Mouse (Mus musculus) heart, embryonic 13.5 days (tissue): ENCODE measurements around the gene Megf8. TPM values are rescaled to one million over a fixed set of nuclear protein-coding genes. Genes with fewer than 3 reads are reported as not detected.

ENCODE experiments used
- ATAC-seq: fragments of 200-750 bp; cut with Nextera tagmentation; 2 replicates; pipeline ENCODE4 v1.8.0; 2017; ENCODE audit warnings: moderate TSS enrichment; ENCODE audit not compliant: insufficient number of reproducible peaks, low FRiP score, low TSS enrichment; ENCODE audit errors: extremely low read depth
- H3K27ac ChIP-seq: fragments of 300-500 bp; sonication (generic); replicated peaks from 2 replicates; pipeline ENCODE4 v1.5.1; 2015; ENCODE audit warnings: moderate library complexity, mild to moderate bottlenecking, inconsistent platforms
- H3K27me3 ChIP-seq: fragments of 300-500 bp; sonication (generic); replicated peaks from 2 replicates; pipeline ENCODE4 v1.6.1; 2015; ENCODE audit warnings: mild to moderate bottlenecking, inconsistent platforms
- H3K36me3 ChIP-seq: fragments of 300-500 bp; sonication (generic); 2 replicates; pipeline ENCODE4 v1.6.1; 2015; ENCODE audit warnings: mild to moderate bottlenecking, inconsistent platforms
- H3K4me1 ChIP-seq: fragments of 300-500 bp; sonication (generic); 2 replicates; pipeline ENCODE4 v1.6.1; 2015; ENCODE audit warnings: inconsistent platforms
- H3K4me2 ChIP-seq: fragments of 300-500 bp; sonication (generic); 2 replicates; pipeline ENCODE4 v1.6.1; 2015; ENCODE audit warnings: inconsistent platforms, mild to moderate bottlenecking, moderate library complexity
- H3K4me3 ChIP-seq: fragments of 300-500 bp; sonication (generic); 2 replicates; pipeline ENCODE4 v1.5.1; 2015; ENCODE audit warnings: moderate library complexity, mild to moderate bottlenecking, inconsistent platforms
- H3K9ac ChIP-seq: fragments of 300-500 bp; sonication (generic); 2 replicates; pipeline ENCODE4 v1.6.1; 2015; ENCODE audit warnings: inconsistent platforms, mild to moderate bottlenecking, moderate library complexity
- H3K9me3 ChIP-seq: fragments of 300-500 bp; sonication (generic); 2 replicates; pipeline ENCODE4 v1.6.1; 2016; ENCODE audit warnings: inconsistent platforms
- WGBS: fragments of 180-500 bp; shearing (Covaris S2); methylation state at CpG from one replicate; pipeline ENCODE4 v1.1.7; 2015; ENCODE audit warnings: mixed read lengths; 5-methylcytosine and 5-hydroxymethylcytosine counted together
- polyA plus RNA-seq: library from polyadenylated mRNA; unstranded; fragments of >200 nt; fragmentation: Nextera tagmentation; extraction: Ambion mirVana; gene quantifications from 2 replicates; pipeline ENCODE4 v1.2.1, GENCODE M21; 2015

Gene Megf8
- polyA plus RNA-seq: 7.0 and 7.5 TPM in 2 replicates

- no peaks in the 10 kb centered on the region for H3K9me3 ChIP-seq
- peaks cover 3% of the 10 kb centered on the region; the same call in 1 of the 2 replicates for H3K36me3 ChIP-seq
- peak within 1 kb of the TSS; percentile 71 for H3K4me3 ChIP-seq
- H3K4me2 ChIP-seq: peak within 1 kb of the TSS; percentile 97
- peaks cover 45% of the 10 kb centered on the region for H3K27me3 ChIP-seq
- WGBS: 1% methylated on average over 51 of the region's 52 CpGs
- H3K4me1 ChIP-seq: peaks cover 34% of the 10 kb centered on the region
- H3K27ac ChIP-seq: peak within 1 kb of the TSS; percentile 82
- H3K9ac ChIP-seq: peak within 1 kb of the TSS; percentile 84
- ATAC-seq: peak; percentile 95
These were observed at the start of gene Megf8 for GRCm38 (mm10) chr7:25316532-25317445. Megf8 (plus strand) TSS chr7:25317164.

- Histone ChIP-seq H3K27me3 (no peaks in the 10 kb centered on the region), H3K27ac (peak within 1 kb of the TSS; percentile 93), H3K4me1 (peaks cover 42% of the 10 kb centered on the region), H3K4me3 (peak within 1 kb of the TSS; percentile 85), H3K9me3 (no peaks in the 10 kb centered on the region), H3K9ac (peak within 1 kb of the TSS; percentile 97), H3K4me2 (peak within 1 kb of the TSS; percentile 88), H3K36me3 (peaks cover 20% of the 10 kb centered on the region)
- peak; percentile 81 for ATAC-seq
- under 1% methylated on average over 29 of the region's 29 CpGs for WGBS
These were observed 49.6 kb upstream of the Megf8 start, which contains the start of gene Cic for GRCm38 (mm10) chr7:25267301-25267750. Cic (plus strand) TSS chr7:25267704.

GRCm38 (mm10) chr7:25267751-25268463 lies 49.1 kb upstream of the Megf8 start:
- ATAC-seq: peak; percentile 91
- H3K27me3 ChIP-seq: no peaks in the 10 kb centered on the region
- H3K4me3 ChIP-seq: peak overlapping the region; percentile 85
- peaks cover 25% of the 10 kb centered on the region for H3K36me3 ChIP-seq
- peak overlapping the region; percentile 97 for H3K9ac ChIP-seq
- H3K27ac ChIP-seq: peak overlapping the region; percentile 93
- H3K4me2 ChIP-seq: peak overlapping the region; percentile 88
- no peaks in the 10 kb centered on the region for H3K9me3 ChIP-seq
- H3K4me1 ChIP-seq: peaks cover 47% of the 10 kb centered on the region
- WGBS: under 1% methylated on average over 33 of the region's 33 CpGs

DNA sequence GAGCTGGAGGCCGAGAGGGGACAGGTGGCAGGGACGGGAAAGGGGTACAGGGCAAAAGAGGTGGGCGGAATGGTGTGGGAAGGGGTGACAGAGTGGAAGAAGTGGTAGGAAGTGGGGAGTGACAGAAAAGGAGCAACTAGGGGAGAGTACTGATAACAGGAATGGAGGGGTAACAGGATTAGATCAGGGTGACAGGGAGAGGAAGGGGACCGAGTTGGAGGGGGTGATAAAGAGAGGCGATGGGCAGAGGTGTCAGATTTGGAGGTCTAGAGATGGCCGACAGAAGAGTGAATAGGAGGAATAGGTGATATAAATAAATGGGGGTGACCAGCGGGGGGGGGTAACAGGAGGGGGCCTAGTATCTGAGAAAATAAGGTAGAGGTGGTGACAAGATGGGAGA lies 48.4 kb upstream of the Megf8 start:
- H3K36me3 ChIP-seq: peaks cover 32% of the 10 kb centered on the region
- H3K4me3 ChIP-seq: peak overlapping the region; percentile 85
- ATAC-seq: no peak
- no peaks in the 10 kb centered on the region for H3K9me3 ChIP-seq
- WGBS: 5% methylated on average over 7 of the region's 7 CpGs
- H3K27ac ChIP-seq: peak overlapping the region; percentile 88
- H3K27me3 ChIP-seq: no peaks in the 10 kb centered on the region
- peak overlapping the region; percentile 97 for H3K9ac ChIP-seq
- peak overlapping the region; percentile 88 for H3K4me2 ChIP-seq
- H3K4me1 ChIP-seq: peaks cover 54% of the 10 kb centered on the region

GRCm38 (mm10) chr7:25269029-25269428 lies 47.9 kb upstream of the Megf8 start:
- peak overlapping the region; percentile 85 for H3K4me3 ChIP-seq
- H3K4me1 ChIP-seq: peaks cover 58% of the 10 kb centered on the region
- no peaks in the 10 kb centered on the region for H3K27me3 ChIP-seq
- H3K27ac ChIP-seq: peak overlapping the region; percentile 88
- WGBS: 28% methylated on average over 4 of the region's 4 CpGs
- no peaks in the 10 kb centered on the region for H3K9me3 ChIP-seq
- peak overlapping the region; percentile 97 for H3K9ac ChIP-seq
- peak overlapping the region; percentile 88 for H3K4me2 ChIP-seq
- peaks cover 36% of the 10 kb centered on the region for H3K36me3 ChIP-seq
- ATAC-seq: no peak

DNA sequence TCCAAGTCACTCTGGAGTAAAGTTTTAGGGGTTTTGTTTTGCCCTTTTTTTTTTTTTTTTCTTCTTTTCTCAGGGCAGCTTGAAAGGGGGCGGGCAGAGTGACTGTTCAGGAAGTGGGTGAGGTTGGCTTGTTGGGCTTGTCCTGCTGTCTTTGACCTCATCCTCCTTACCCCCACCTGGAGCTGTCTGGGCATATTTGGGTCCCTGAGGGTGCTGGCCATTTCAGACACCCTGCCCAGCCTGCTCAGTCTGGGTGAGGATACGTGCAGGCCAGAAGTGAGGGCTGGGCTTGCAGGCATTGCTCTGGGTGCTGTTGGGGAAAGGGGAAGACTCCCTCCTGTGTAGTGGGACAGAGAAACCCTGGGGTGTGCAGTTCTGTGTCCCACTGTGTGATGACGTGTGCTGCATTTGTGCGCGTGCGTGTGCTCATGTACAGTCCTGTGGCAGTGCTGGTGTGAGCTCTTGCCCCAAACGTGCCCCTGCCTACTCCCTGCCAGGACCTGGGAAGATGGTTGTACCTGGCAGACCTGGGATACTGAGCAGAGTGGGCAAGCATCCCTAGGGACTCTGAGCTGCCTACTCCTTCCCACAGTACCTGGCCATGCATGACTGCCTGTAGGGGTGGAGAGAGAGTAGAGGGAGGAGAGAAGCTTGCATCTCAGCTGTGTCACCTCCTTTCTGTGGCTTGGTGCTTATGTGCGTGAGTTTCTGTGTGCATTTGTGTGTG lies 47.3 kb upstream of the Megf8 start:
- Histone ChIP-seq H3K27ac (peak overlapping the region; percentile 88), H3K36me3 (peaks cover 39% of the 10 kb centered on the region), H3K4me1 (peaks cover 59% of the 10 kb centered on the region), H3K27me3 (no peaks in the 10 kb centered on the region), H3K9me3 (no peaks in the 10 kb centered on the region), H3K4me2 (peak overlapping the region; percentile 88), H3K4me3 (peak overlapping the region; percentile 85), H3K9ac (peak overlapping the region; percentile 97)
- 83% methylated on average over 8 of the region's 8 CpGs for WGBS
- no peak for ATAC-seq

- Histone ChIP-seq H3K4me2 (no peak overlapping the region), H3K36me3 (peaks cover 46% of the 10 kb centered on the region), H3K9ac (peak overlapping the region; percentile 97), H3K4me3 (no peak overlapping the region), H3K27me3 (no peaks in the 10 kb centered on the region), H3K4me1 (peaks cover 71% of the 10 kb centered on the region), H3K27ac (no peak overlapping the region), H3K9me3 (no peaks in the 10 kb centered on the region)
- 86% methylated on average over 35 of the region's 35 CpGs for WGBS
- ATAC-seq: no peak
These were observed 46.0 kb upstream of the Megf8 start for GRCm38 (mm10) chr7:25270652-25271633.

- H3K4me2 ChIP-seq: no peak overlapping the region
- no peaks in the 10 kb centered on the region for H3K9me3 ChIP-seq
- H3K9ac ChIP-seq: peak overlapping the region; percentile 24; the same call in 1 of the 2 replicates
- ATAC-seq: no peak
- H3K36me3 ChIP-seq: peaks cover 46% of the 10 kb centered on the region
- H3K4me1 ChIP-seq: peaks cover 75% of the 10 kb centered on the region
- no peak overlapping the region for H3K4me3 ChIP-seq
- WGBS: 79% methylated on average over 30 of the region's 30 CpGs
- H3K27me3 ChIP-seq: no peaks in the 10 kb centered on the region
- no peak overlapping the region for H3K27ac ChIP-seq
These were observed 45.1 kb upstream of the Megf8 start for GRCm38 (mm10) chr7:25271651-25272444.

GRCm38 (mm10) chr7:25272445-25273258 lies 44.3 kb upstream of the Megf8 start:
- no peak overlapping the region for H3K9ac ChIP-seq
- peaks cover 46% of the 10 kb centered on the region for H3K36me3 ChIP-seq
- no peak overlapping the region for H3K27ac ChIP-seq
- peaks cover 80% of the 10 kb centered on the region for H3K4me1 ChIP-seq
- ATAC-seq: no peak
- no peak overlapping the region for H3K4me3 ChIP-seq
- WGBS: 79% methylated on average over 38 of the region's 38 CpGs
- H3K4me2 ChIP-seq: no peak overlapping the region
- no peaks in the 10 kb centered on the region for H3K9me3 ChIP-seq
- no peaks in the 10 kb centered on the region for H3K27me3 ChIP-seq
